Mouse (Mus musculus): ENCODE results near the gene Zfp346. TPM values are rescaled to one million over a fixed set of nuclear protein-coding genes. Genes with fewer than 3 reads are reported as not detected.

Gene Zfp346
- 10 to 100 TPM; 13.6 to 13.9 TPM for total RNA-seq (2023)

GRCm38 (mm10) chr13:55105045-55105952, at the start of gene Zfp346:
Zfp346 (plus strand) TSS chr13:55105311.

GRCm38 (mm10) chr13:55099726-55100478, 5.2 kb upstream of the Zfp346 start, which contains the start of gene Uimc1:
Uimc1 (minus strand) TSS chr13:55100300.

GRCm38 (mm10) chr13:55133448-55133847, 28.3 kb downstream of the Zfp346 start, which contains the start of gene Gm17617:
Gm17617 (minus strand) TSS chr13:55133548.

GRCm38 (mm10) chr13:55152621-55153415, 47.7 kb downstream of the Zfp346 start, which contains the start of gene Fgfr4:
Fgfr4 (plus strand) TSS chr13:55152640.

Other genes with a start within 250 kb of the Zfp346 start
- 1 to 10 TPM; 3.1 to 3.9 TPM for gene Unc5a, start 155.9 kb upstream of the Zfp346 start, total RNA-seq (2023)
- gene Hk3, start 83.9 kb upstream of the Zfp346 start, total RNA-seq (2023): 10 to 100 TPM; 45.9 to 51.8 TPM
- gene Uimc1, start 5.0 kb upstream of the Zfp346 start, total RNA-seq (2023): 10 to 100 TPM; 61.1 to 61.5 TPM
- gene Gm17617, start 28.2 kb downstream of the Zfp346 start, total RNA-seq (2023): not detected
- gene Fgfr4, start 47.3 kb downstream of the Zfp346 start, total RNA-seq (2023): not detected
- 100 to 1,000 TPM; 133 to 136 TPM for gene Nsd1, start 104.5 kb downstream of the Zfp346 start, total RNA-seq (2023)
- 100 to 1,000 TPM; 150 to 169 TPM for gene Prelid1, start 215.2 kb downstream of the Zfp346 start, total RNA-seq (2023)
- 10 to 100 TPM; 50.4 to 51.8 TPM for gene Rab24, start 216.6 kb downstream of the Zfp346 start, total RNA-seq (2023)
- gene Mxd3, start 224.5 kb downstream of the Zfp346 start, total RNA-seq (2023): under 1 TPM; 0.36 to 0.52 TPM

All from monocyte, adult 59 days (primary cell).